Mouse (Mus musculus) gastrocnemius, postnatal 36 days (tissue): ENCODE results near the gene Pcbp3. TPM values are rescaled to one million over a fixed set of nuclear protein-coding genes. Genes with fewer than 3 reads are reported as not detected.

Experiments used
- DNase-seq, 2 experiments: peaks; one replicate each; pipeline ENCODE4 v3.0.0; 2022
- intact Hi-C: fragments of 180-260 bp; cut with DNase I; formaldehyde crosslinking; loops from one replicate; pipeline ENCODE4 v1.15.1; 2025
- total RNA-seq, 2 experiments: library from RNA; stranded (reverse); gene quantifications; 2 replicates each; pipeline ENCODE4 v1.2.3; 2021

Gene Pcbp3
- total RNA-seq, 2 experiments from 2014 or later = 2.6 to 2.7 TPM

GRCm38 (mm10) chr10:76859355-76860127 is 102.1 kb downstream of the Pcbp3 start:
- no peak for DNase-seq
- intact Hi-C loops = no loop called here

GRCm38 (mm10) chr10:76857879-76858278 is 103.8 kb downstream of the Pcbp3 start:
- DNase-seq = no peak
- intact Hi-C loops = no loop called here

- intact Hi-C loops = no loop called here
- no peak for DNase-seq
Observed at GRCm38 (mm10) chr10:76846480-76846879, 115.2 kb downstream of the Pcbp3 start.

- intact Hi-C loops = no loop called here
Observed at GRCm38 (mm10) chr10:76844901-76845300, 116.8 kb downstream of the Pcbp3 start.

GRCm38 (mm10) chr10:76844365-76844764 is 117.3 kb downstream of the Pcbp3 start:
- intact Hi-C loops = no loop called here
- no peak for DNase-seq

More at GRCm38 (mm10) chr10:76844901-76845300, 116.8 kb downstream of the Pcbp3 start:
- DNase-seq = no peak

- DNase-seq = no peak
- intact Hi-C loops = no loop called here
Observed at GRCm38 (mm10) chr10:76842087-76842486, 119.6 kb downstream of the Pcbp3 start.

- DNase-seq = no peak
- intact Hi-C loops = no loop called here
Observed at GRCm38 (mm10) chr10:76841220-76841619, 120.5 kb downstream of the Pcbp3 start.

GRCm38 (mm10) chr10:76840566-76840965 is 121.1 kb downstream of the Pcbp3 start:
- intact Hi-C loops = no loop called here

GRCm38 (mm10) chr10:76835497-76836357 is 126.0 kb downstream of the Pcbp3 start:
- intact Hi-C loops = loop anchor here (1.0 to 5.0 kb wide), 2 partner anchors 187 to 237 kb away; no protein-coding TSS in a partner anchor
- peak; percentile 65 to 68 for DNase-seq

More at GRCm38 (mm10) chr10:76840566-76840965, 121.1 kb downstream of the Pcbp3 start:
- DNase-seq = no peak

GRCm38 (mm10) chr10:76832841-76833240 is 128.8 kb downstream of the Pcbp3 start:
- no peak for DNase-seq
- intact Hi-C loops = no loop called here

- DNase-seq = no peak
- intact Hi-C loops = no loop called here
Observed at GRCm38 (mm10) chr10:76831915-76832314, 129.8 kb downstream of the Pcbp3 start.

- no peak for DNase-seq
- intact Hi-C loops = no loop called here
Observed at GRCm38 (mm10) chr10:76831151-76831550, 130.5 kb downstream of the Pcbp3 start.

GRCm38 (mm10) chr10:76828936-76829335 is 132.8 kb downstream of the Pcbp3 start:
- no peak for DNase-seq
- intact Hi-C loops = no loop called here

- intact Hi-C loops = no loop called here
- no peak for DNase-seq
Observed at GRCm38 (mm10) chr10:76822698-76823097, 139.0 kb downstream of the Pcbp3 start.

GRCm38 (mm10) chr10:76819321-76819720 is 142.4 kb downstream of the Pcbp3 start:
- no peak for DNase-seq
- intact Hi-C loops = no loop called here

GRCm38 (mm10) chr10:76818337-76818736 is 143.3 kb downstream of the Pcbp3 start:
- DNase-seq = no peak
- intact Hi-C loops = no loop called here

GRCm38 (mm10) chr10:76816930-76817329 is 144.8 kb downstream of the Pcbp3 start:
- DNase-seq = no peak
- intact Hi-C loops = no loop called here

GRCm38 (mm10) chr10:76816436-76816835 is 145.3 kb downstream of the Pcbp3 start:
- intact Hi-C loops = no loop called here
- DNase-seq = no peak

- DNase-seq = no peak
- intact Hi-C loops = no loop called here
Observed at GRCm38 (mm10) chr10:76815481-76815880, 146.2 kb downstream of the Pcbp3 start.

GRCm38 (mm10) chr10:76814811-76815210 is 146.9 kb downstream of the Pcbp3 start:
- intact Hi-C loops = no loop called here
- DNase-seq = no peak

- DNase-seq = no peak
- intact Hi-C loops = no loop called here
Observed at GRCm38 (mm10) chr10:76809916-76810660, 151.6 kb downstream of the Pcbp3 start.
